Mouse (Mus musculus) liver, adult 2 months (tissue): ENCODE measurements around the gene Isg20.

Source experiments
- CTCF ChIP-seq: fragments of 200-500 bp; IDR thresholded peaks from 2 replicates; pipeline ENCODE4 v1.5.1; 2011; ENCODE audit warnings: low read depth, low read length, control low read depth
- POLR2A ChIP-seq: fragments of 200-500 bp; IDR thresholded peaks from 2 replicates; pipeline ENCODE4 v1.6.1; 2011; ENCODE audit warnings: low read length, control low read depth; ENCODE audit not compliant: insufficient read depth; ENCODE audit errors: extremely low read depth

DNA sequence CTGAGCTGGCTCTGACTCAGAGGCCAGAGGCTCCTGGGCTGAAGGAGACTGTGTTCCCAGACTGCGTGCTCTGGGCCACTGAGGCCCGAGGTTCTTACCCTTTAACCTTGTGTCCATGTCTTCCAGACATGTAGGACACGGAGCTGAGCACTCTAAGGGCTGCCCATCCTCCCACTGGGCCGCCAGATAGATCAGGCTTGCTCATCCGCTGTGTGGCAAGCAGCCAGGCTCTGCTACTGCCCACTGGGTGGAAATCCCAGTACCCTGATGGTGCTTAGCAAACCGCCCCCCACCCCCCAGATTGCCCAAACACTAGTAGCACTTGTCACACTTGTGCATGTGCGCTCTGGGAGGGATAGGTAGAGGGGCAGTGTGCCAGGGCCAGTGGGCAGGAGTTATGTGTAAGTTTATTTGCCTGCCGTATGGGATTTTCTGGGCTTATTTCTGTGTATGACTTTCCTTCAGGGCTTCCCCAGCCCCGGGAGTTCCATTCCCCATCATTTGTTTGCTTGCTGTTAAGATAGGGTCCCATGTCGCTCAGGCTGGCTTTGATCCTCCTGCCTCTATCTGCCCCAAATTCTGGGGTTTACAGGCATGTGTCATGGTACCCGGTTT is 1.8 kb downstream of the Isg20 start:
- TF ChIP-seq CTCF (no peak), POLR2A (no peak)
